In the genomic region with DNA sequence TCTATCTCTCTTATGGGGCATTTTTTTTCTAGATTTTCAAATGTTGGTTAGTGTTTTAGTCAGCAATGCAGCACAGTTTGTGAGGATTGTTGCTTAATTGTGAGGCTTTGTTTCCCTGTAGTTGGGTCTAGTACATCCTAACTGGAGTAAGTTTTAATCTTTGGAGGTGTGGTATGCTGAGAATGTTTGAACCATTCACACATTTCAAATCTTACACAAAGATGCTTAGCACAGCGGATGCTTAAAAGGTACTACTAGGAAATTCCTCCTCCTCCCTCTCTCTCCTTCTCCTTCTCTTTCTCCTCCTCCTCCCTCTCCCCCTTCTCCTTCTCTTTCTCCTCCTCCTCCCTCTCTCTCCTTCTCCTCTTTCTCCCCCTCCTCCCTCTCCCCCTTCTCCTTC, we compare ENCODE assay signal across 20 mouse cellular contexts. TPM values are rescaled to one million over a fixed set of nuclear protein-coding genes. Genes with fewer than 3 reads are reported as not detected.
DNase-seq lines count a peak whose midpoint lies in the region; ATAC-seq lines count a peak whose summit lies in the region.
"Had no signal": no experiment of that assay in that cellular context is flagged by ENCODE, and none has a peak within 500 bp of the region (broad histone marks: within the 10 kb centered on the region; RNA-seq: fewer than 3 reads in every experiment).

No protein-coding gene starts in this region.

- peak; percentile 26 for DNase-seq in embryo, embryonic 10.5 days (ENCODE audit: low spot score)
- no peak for DNase-seq in embryo, embryonic 9.5 days (ENCODE audit: extremely low spot score)
- peak; percentile 91 for DNase-seq in midbrain, embryonic 11.5 days (ENCODE audit: low spot score, missing footprints)
- no peak for DNase-seq in midbrain, embryonic 14.5 days
- DNase-seq: adrenal gland, adult 2 months; adrenal gland, adult 8-10 months; adrenal gland, postnatal 10 days; adrenal gland, postnatal 14 days; adrenal gland, postnatal 25 days; adrenal gland, postnatal 36 days; B cell, adult 2 months; cerebellum, adult 11 months; cerebellum, adult 11-12 months; cerebellum, adult 18-20 months had no signal

- H3K27me3 ChIP-seq in midbrain, embryonic 11.5 days (ENCODE audit: control insufficient read depth, insufficient read depth, low read length): peaks cover 86% of the 10 kb centered on the region
- peaks cover 90% of the 10 kb centered on the region for H3K27me3 ChIP-seq in midbrain, embryonic 14.5 days (ENCODE audit: control insufficient read depth, insufficient read depth, low read length)
- H3K27me3 ChIP-seq: CH12.LX had no signal

- no peak overlapping the region for H3K9ac ChIP-seq in midbrain, embryonic 11.5 days (ENCODE audit: low read length)
- no peak overlapping the region for H3K9ac ChIP-seq in midbrain, embryonic 14.5 days (replicated peaks; ENCODE audit: low read length)

- H3K36me3 ChIP-seq in midbrain, embryonic 11.5 days (ENCODE audit: control insufficient read depth, insufficient read depth, low read length): no peaks in the 10 kb centered on the region
- H3K36me3 ChIP-seq in midbrain, embryonic 14.5 days (ENCODE audit: control insufficient read depth, insufficient read depth, low read length): no peaks in the 10 kb centered on the region
- H3K36me3 ChIP-seq: G1E had no signal

- no peak overlapping the region for H3K4me3 ChIP-seq in midbrain, embryonic 11.5 days (ENCODE audit: low read depth, low read length)
- H3K4me3 ChIP-seq in midbrain, embryonic 14.5 days (replicated peaks; ENCODE audit: low read depth, low read length): no peak overlapping the region

- 11% methylated on average over 1 of the region's 1 CpGs for WGBS in midbrain, embryonic 11.5 days
- WGBS in midbrain, embryonic 14.5 days: 6% methylated on average over 1 of the region's 1 CpGs

- no peak overlapping the region for H3K27ac ChIP-seq in midbrain, embryonic 11.5 days (ENCODE audit: low read depth, low read length)
- H3K27ac ChIP-seq in midbrain, embryonic 14.5 days (replicated peaks; ENCODE audit: low read depth, low read length): no peak overlapping the region

- no peak for ATAC-seq in midbrain, embryonic 11.5 days (ENCODE audit: low FRiP score)
- no peak for ATAC-seq in midbrain, embryonic 14.5 days (ENCODE audit: low FRiP score, low TSS enrichment)
- ATAC-seq: activated CD4-positive, CD25-positive, alpha-beta regulatory T cell, adult 4 months; CD4-positive, CD25-positive, alpha-beta regulatory T cell, adult 4 months; Patski had no signal

- no peak overlapping the region for H3K4me2 ChIP-seq in midbrain, embryonic 11.5 days
- H3K4me2 ChIP-seq in midbrain, embryonic 14.5 days (ENCODE audit: low read length): no peak overlapping the region

- H3K9me3 ChIP-seq in midbrain, embryonic 11.5 days (ENCODE audit: control insufficient read depth, low read length): no peaks in the 10 kb centered on the region
- H3K9me3 ChIP-seq in midbrain, embryonic 14.5 days (ENCODE audit: control insufficient read depth, low read length): no peaks in the 10 kb centered on the region
- H3K9me3 ChIP-seq: G1E had no signal

- H3K4me1 ChIP-seq in midbrain, embryonic 11.5 days (ENCODE audit: control insufficient read depth, insufficient read depth, low read length): peaks cover 9% of the 10 kb centered on the region
- peaks cover 5% of the 10 kb centered on the region for H3K4me1 ChIP-seq in midbrain, embryonic 14.5 days (ENCODE audit: control insufficient read depth, insufficient read depth, low read length)

RNA-seq across cellular contexts. Expression of gene Nkx2-9, which starts 3.0 kb away (rescaled TPM):
- polyA plus RNA-seq in midbrain, embryonic 11.5 days (2014; fragmentation: Nextera tagmentation; extraction: Ambion mirVana): 8.5 and 8.8 TPM in 2 replicates
- polyA plus RNA-seq in midbrain, embryonic 14.5 days (2014; fragmentation: Nextera tagmentation; extraction: Ambion mirVana): 0.17 and 0.18 TPM in 2 replicates
- polyA plus RNA-seq: activated CD4-positive, CD25-positive, alpha-beta regulatory T cell, adult 4 months; C2C12; CD4-positive, CD25-positive, alpha-beta regulatory T cell, adult 4 months; G1E; Patski had no signal

Comparison
In these comparisons a context has a peak if more than half of its experiments do, and no peak if none do; other contexts are left out.
1. DNase-seq: peak in embryo, embryonic 10.5 days (single experiment) and midbrain, embryonic 11.5 days (single experiment); none in embryo, embryonic 9.5 days (single experiment) and midbrain, embryonic 14.5 days (single experiment).